Mouse (Mus musculus) CH12.LX (cell line): Measurements from ENCODE around the gene Gm20431.

Source experiments
- BHLHE40 ChIP-seq: IDR thresholded peaks from 2 replicates; pipeline ENCODE4 v1.6.1; 2011; ENCODE audit warnings: mild to moderate bottlenecking, low read depth, low read length, improper control_type of control experiment
- POLR2A ChIP-seq: IDR thresholded peaks from 2 replicates; pipeline ENCODE4 v1.6.1; 2011; ENCODE audit warnings: low read depth, mild to moderate bottlenecking, improper control_type of control experiment, low read length
- POLR2AphosphoS2 ChIP-seq: IDR thresholded peaks from 2 replicates; pipeline ENCODE4 v1.6.1; 2011; ENCODE audit warnings: low read depth, low read length, improper control_type of control experiment
- ZKSCAN1 ChIP-seq: IDR thresholded peaks from 2 replicates; pipeline ENCODE4 v1.6.1; 2012; ENCODE audit warnings: low read depth, inconsistent platforms, low read length, improper control_type of control experiment, borderline replicate concordance

DNA sequence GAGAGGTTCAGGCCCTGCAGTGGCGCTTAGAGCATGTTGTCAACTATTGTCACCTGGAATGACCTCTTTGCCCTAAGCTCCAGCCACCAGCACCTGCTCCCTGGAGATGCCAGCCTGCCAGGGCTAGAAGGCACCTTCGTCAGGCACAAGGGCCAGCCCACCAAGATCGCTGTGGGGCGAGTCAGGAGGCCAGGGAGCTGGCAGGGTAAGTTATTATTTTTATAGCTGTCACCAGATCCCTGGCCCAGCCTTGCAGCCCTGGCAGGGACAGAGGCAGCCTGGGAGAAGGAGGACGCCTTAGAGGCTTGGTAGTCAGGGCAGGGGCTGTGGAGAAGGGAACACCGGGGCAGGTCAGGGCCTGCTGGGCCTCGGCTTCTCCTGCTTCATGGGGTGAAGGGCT is 34.8 kb upstream of the Gm20431 start:
- no peak for TF ChIP-seq POLR2A
- no peak for TF ChIP-seq BHLHE40
- TF ChIP-seq POLR2AphosphoS2, result no peak
- TF ChIP-seq ZKSCAN1, result no peak
